Mouse (Mus musculus) cerebellum, postnatal 14 days (tissue): ENCODE results near the gene Map3k19.
A peak's percentile ranks its signal among the peaks of the same experiment; 100 is the strongest.

Experiments used
- DNase-seq, 2 experiments: peaks; one replicate each; pipeline ENCODE4 v3.0.0; 2021; ENCODE audit warnings: mixed read lengths in 2 of 2

The Map3k19 gene

GRCm38 (mm10) chr1:127854486-127855222 lies at the start of gene Map3k19:
Map3k19 (minus strand) TSS chr1:127855031.
- DNase-seq: no peak

- no peak for DNase-seq
These were observed 44.6 kb upstream of the Map3k19 start for GRCm38 (mm10) chr1:127899401-127899800.

- peak; percentile 6 to 10 for DNase-seq
These were observed 14.4 kb upstream of the Map3k19 start for GRCm38 (mm10) chr1:127869276-127869675.

- peak; percentile 92 to 93 for DNase-seq
These were observed 13.8 kb upstream of the Map3k19 start, which contains the start of gene Rab3gap1 for GRCm38 (mm10) chr1:127868300-127869261. Rab3gap1 (plus strand) TSS chr1:127868773.

GRCm38 (mm10) chr1:127863806-127864205 lies 9.0 kb upstream of the Map3k19 start:
- DNase-seq: no peak

- no peak for DNase-seq
These were observed 7.1 kb upstream of the Map3k19 start for GRCm38 (mm10) chr1:127861900-127862299.

- no peak for DNase-seq
These were observed 5.7 kb upstream of the Map3k19 start for GRCm38 (mm10) chr1:127860492-127860891.

GRCm38 (mm10) chr1:127859799-127860400 lies 5.1 kb upstream of the Map3k19 start:
- DNase-seq: no peak

GRCm38 (mm10) chr1:127858945-127859648 lies 4.3 kb upstream of the Map3k19 start:
- no peak for DNase-seq

GRCm38 (mm10) chr1:127850075-127850610 lies 4.7 kb downstream of the Map3k19 start:
- DNase-seq: no peak

GRCm38 (mm10) chr1:127845472-127845871 lies 9.4 kb downstream of the Map3k19 start:
- DNase-seq: no peak

GRCm38 (mm10) chr1:127838602-127839001 lies 16.2 kb downstream of the Map3k19 start:
- no peak for DNase-seq

GRCm38 (mm10) chr1:127836619-127837018 lies 18.2 kb downstream of the Map3k19 start:
- no peak for DNase-seq

GRCm38 (mm10) chr1:127834202-127834601 lies 20.6 kb downstream of the Map3k19 start:
- no peak for DNase-seq

- peak in 1 of 2 experiments; percentile 7 for DNase-seq
These were observed 21.1 kb downstream of the Map3k19 start for GRCm38 (mm10) chr1:127833714-127834113.

GRCm38 (mm10) chr1:127830215-127830921 lies 24.5 kb downstream of the Map3k19 start:
- DNase-seq: no peak

GRCm38 (mm10) chr1:127827325-127827724 lies 27.5 kb downstream of the Map3k19 start:
- peak; percentile 23 to 47 for DNase-seq

GRCm38 (mm10) chr1:127816381-127816780 lies 38.5 kb downstream of the Map3k19 start:
- no peak for DNase-seq

GRCm38 (mm10) chr1:127812929-127813328 lies 41.9 kb downstream of the Map3k19 start:
- DNase-seq: no peak

GRCm38 (mm10) chr1:127808671-127809070 lies 46.2 kb downstream of the Map3k19 start:
- DNase-seq: no peak

- no peak for DNase-seq
These were observed 51.9 kb downstream of the Map3k19 start for GRCm38 (mm10) chr1:127802916-127803315.
